Mouse (Mus musculus) kidney, postnatal 4 days (tissue): ENCODE results near the gene Cdkn2aipnl.

ENCODE experiments used
- DNase-seq, 2 experiments: peaks; one replicate each; pipeline ENCODE4 v3.0.0; 2021; ENCODE audit warnings: mixed read lengths in 2 of 2

Cdkn2aipnl gene

DNA sequence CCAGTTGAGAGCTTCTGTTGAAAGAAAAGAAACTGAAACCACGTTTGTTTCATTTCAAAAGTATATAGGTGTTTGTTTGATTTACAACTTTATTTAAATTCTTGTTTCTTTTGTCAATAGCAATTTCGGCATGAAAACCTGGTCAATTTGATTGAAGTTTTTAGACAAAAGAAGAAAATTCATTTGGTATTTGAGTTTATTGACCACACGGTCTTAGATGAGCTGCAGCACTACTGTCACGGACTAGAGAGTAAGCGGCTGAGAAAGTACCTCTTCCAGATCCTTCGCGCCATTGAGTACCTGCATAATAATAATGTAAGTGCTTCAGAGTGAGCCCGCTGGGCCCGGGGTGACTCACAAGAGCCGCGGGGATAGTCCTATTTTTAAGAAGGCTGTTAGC lies 43.5 kb downstream of the Cdkn2aipnl start:
- DNase-seq: no peak

DNA sequence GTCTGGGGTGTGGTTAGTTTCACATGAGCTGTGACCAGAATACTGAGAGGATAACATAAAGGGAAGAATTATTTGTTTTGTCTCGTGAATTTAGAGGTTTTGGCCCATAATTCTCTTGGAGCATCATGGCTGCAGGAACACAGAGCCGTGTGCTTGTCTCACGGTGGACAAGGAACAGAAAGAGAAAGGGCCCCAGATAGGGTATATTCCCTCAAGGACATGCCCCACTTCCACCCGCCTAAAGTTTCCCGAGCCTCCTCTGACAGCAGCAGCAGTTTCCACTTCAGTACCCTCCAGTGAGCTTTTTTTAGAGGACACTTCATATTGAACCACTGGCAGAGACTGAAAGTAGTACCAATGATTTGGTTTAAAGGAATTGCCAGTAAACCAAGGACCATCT lies 44.1 kb downstream of the Cdkn2aipnl start:
- no peak for DNase-seq

DNA sequence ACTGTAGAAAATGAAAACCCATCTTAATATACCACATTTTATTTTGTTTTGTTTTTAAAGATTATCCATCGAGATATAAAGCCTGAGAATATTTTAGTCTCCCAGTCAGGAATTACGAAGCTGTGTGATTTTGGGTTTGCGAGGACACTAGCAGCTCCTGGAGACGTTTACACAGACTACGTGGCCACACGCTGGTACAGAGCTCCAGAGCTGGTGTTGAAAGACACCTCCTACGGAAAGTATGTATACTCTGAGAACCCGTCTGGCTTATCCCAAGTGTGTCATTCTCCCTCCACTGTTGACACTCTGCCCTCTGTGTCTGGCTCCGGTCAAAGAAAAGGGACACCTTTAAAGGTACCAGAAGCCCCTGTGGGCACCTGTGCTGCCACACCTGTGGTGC lies 50.8 kb downstream of the Cdkn2aipnl start:
- DNase-seq: no peak
